Mouse (Mus musculus) liver, adult (tissue): ENCODE results near the gene Cdk5rap3.

Experiments
- GATA4 ChIP-seq: IDR thresholded peaks from 2 replicates; pipeline ENCODE4 v1.6.1; 2014; ENCODE audit warnings: mild to moderate bottlenecking, low read length; ENCODE audit not compliant: insufficient replicate concordance

Gene Cdk5rap3

DNA sequence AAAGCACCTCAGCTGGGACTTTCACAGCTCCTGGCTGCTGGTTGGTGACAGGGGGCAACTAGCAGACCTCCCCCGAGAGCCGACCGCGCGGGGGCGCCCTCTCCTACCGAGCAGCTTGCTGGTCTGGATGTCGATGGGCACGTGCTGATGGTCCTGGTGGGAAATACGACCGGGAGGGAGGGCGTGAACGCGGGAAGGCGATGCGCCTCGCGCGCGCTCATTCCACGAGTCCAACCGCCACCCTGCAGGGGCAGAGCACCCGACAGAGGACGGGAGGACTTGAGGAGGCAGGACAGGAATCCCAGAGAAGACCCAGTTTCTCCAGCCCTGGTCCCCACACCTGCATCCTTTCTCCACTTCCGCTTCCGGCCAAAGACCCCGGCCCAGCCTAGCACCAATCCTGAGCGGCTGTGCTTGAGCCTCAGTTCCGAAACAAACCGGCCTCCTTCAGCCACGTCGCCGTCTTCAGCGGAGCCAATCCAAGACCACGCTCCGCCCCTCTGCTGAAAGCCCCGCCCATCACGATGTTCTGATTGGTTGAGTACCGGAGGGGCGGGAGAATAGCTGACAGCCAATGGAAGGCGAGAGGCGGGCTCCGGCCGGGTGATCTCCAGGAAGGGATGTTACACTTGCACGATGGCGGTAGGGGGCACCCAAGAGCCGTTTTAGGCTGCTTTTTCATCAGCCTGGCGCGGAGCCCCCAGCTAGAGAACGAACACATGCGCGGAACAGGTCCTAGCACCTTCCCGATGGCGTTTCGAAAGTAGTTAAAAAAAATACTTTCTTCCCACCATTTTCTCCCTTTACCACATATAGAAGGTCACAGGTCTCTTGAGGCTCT is at the start of gene Cdk5rap3:
TSS of gene Cdk5rap3 (minus strand) at position 453 of the 841 bp plus-strand sequence.
- TF ChIP-seq GATA4: no peak

GRCm38 (mm10) chr11:96963580-96963979 is 47.3 kb upstream of the Cdk5rap3 start:
- TF ChIP-seq GATA4: no peak

- TF ChIP-seq GATA4: no peak
Measured at GRCm38 (mm10) chr11:96957061-96957805, 40.9 kb upstream of the Cdk5rap3 start.

- no peak for TF ChIP-seq GATA4
Measured at GRCm38 (mm10) chr11:96956009-96956724, 39.9 kb upstream of the Cdk5rap3 start.

- TF ChIP-seq GATA4: no peak
Measured at GRCm38 (mm10) chr11:96955094-96955493, 38.8 kb upstream of the Cdk5rap3 start.

GRCm38 (mm10) chr11:96952896-96953295 is 36.6 kb upstream of the Cdk5rap3 start:
- TF ChIP-seq GATA4: no peak

DNA sequence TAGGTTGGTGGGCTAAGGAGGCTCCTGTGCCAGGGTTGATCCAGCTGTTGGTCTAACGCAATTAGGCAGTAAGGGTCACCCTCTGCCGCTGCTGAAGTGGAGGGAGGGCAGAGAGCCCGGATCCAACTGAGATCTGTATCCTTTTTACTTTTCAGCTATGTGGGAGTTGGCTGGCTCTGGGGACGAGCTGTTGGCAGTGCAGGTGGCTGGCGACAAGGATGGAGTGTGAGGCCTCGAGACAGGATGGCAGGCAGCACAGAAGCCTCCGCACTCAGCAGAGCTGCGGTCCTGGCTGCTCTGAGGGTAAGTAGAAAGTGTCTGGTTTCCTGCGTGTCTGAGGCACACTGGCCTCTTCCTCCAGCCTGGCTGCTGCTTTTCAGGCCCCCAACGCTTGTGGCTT is 36.1 kb upstream of the Cdk5rap3 start:
- no peak for TF ChIP-seq GATA4

GRCm38 (mm10) chr11:96950767-96951166 is 34.5 kb upstream of the Cdk5rap3 start:
- no peak for TF ChIP-seq GATA4

DNA sequence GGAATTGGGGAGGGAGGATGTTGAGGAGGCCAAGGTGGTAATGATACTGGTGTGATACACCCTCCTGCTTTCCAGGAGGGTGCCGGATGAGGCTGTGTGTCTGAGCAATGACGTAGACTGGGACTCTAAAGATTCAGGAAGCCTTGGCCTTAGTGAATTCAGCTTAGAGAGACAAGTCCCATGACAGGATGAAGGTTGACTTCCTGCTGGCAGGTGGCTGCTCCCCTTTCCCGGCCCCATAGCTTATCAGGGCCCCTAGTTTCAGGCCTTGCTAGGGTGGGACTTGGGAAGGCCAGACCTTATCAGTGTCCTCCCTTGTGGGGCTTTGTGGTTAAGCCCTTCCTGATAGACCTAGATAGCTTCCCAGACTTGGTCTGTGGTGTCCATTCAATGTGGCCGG is 31.6 kb upstream of the Cdk5rap3 start:
- no peak for TF ChIP-seq GATA4

DNA sequence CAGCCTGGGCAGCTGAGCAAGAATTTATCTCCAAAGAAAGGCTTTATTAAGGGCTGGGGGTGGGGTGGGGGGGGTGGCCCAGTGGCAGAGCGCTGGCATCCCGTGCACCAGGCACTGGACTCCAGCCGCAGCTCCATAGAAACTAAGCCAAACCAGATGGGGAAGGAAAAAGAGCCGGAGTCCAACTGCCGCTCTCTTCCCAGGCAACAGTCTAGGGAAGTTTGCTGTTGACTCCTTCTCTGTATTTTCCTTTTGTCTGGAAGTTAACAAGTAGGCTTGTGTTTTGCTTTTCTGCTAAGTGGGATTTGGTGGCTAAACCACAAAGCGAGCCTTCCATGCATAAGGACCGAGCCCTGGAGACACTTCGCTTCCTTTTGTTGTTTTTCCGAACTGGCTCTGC is 30.2 kb upstream of the Cdk5rap3 start:
- no peak for TF ChIP-seq GATA4

- no peak for TF ChIP-seq GATA4
Measured at GRCm38 (mm10) chr11:96944844-96945580, 28.7 kb upstream of the Cdk5rap3 start.

- no peak for TF ChIP-seq GATA4
Measured at GRCm38 (mm10) chr11:96943746-96944304, 27.5 kb upstream of the Cdk5rap3 start, which contains the start of gene Pnpo. Gene Pnpo (minus strand): TSS chr11:96943986.

- no peak for TF ChIP-seq GATA4
Measured at GRCm38 (mm10) chr11:96941989-96942590, 25.8 kb upstream of the Cdk5rap3 start.
